Mouse (Mus musculus) hindbrain, embryonic 14.5 days (tissue): ENCODE measurements around the gene Fbxo41. TPM values are rescaled to one million over a fixed set of nuclear protein-coding genes. Genes with fewer than 3 reads are reported as not detected.

Experiments
- ATAC-seq: fragments of 200-750 bp; cut with Nextera tagmentation; 2 replicates; pipeline ENCODE4 v1.8.0; 2017; ENCODE audit warnings: moderate number of reproducible peaks, mild to moderate bottlenecking, moderate TSS enrichment, moderate library complexity; ENCODE audit not compliant: low FRiP score
- DNase-seq: peaks from one replicate; pipeline ENCODE4 v3.0.0-alpha.2; 2015; ENCODE audit warnings: low spot score
- H3K27ac ChIP-seq: fragments of 300-500 bp; sonication (generic); 2 replicates; pipeline ENCODE4 v1.5.1; 2014; ENCODE audit warnings: mild to moderate bottlenecking, moderate library complexity
- H3K27me3 ChIP-seq: fragments of 300-500 bp; sonication (generic); 2 replicates; pipeline ENCODE4 v1.6.1; 2014; ENCODE audit warnings: mild to moderate bottlenecking, low read length, mixed read lengths; ENCODE audit not compliant: control insufficient read depth, insufficient read depth
- H3K36me3 ChIP-seq: fragments of 300-500 bp; sonication (generic); replicated peaks from 2 replicates; pipeline ENCODE4 v1.6.1; 2014; ENCODE audit not compliant: control insufficient read depth, insufficient read depth
- H3K4me1 ChIP-seq: fragments of 300-500 bp; sonication (generic); replicated peaks from 2 replicates; pipeline ENCODE4 v1.6.1; 2014; ENCODE audit warnings: antibody characterized with exemption, low read length, mixed read lengths; ENCODE audit not compliant: control insufficient read depth, insufficient read depth
- H3K4me2 ChIP-seq: fragments of 300-500 bp; sonication (generic); replicated peaks from 2 replicates; pipeline ENCODE4 v1.6.1; 2014; ENCODE audit warnings: mild to moderate bottlenecking, moderate library complexity
- H3K4me3 ChIP-seq: fragments of 300-500 bp; sonication (generic); replicated peaks from 2 replicates; pipeline ENCODE4 v1.5.1; 2014; ENCODE audit warnings: mild to moderate bottlenecking, low read length
- H3K9ac ChIP-seq: fragments of 300-500 bp; sonication (generic); 2 replicates; pipeline ENCODE4 v1.6.1; 2014
- H3K9me3 ChIP-seq: fragments of 300-500 bp; sonication (generic); 2 replicates; pipeline ENCODE4 v1.6.1; 2016; ENCODE audit warnings: low read length; ENCODE audit not compliant: control insufficient read depth
- WGBS: fragments of 180-500 bp; shearing (Covaris S2); extraction: QIAGEN DNeasy Blood & Tissue Kit; methylation state at CpG from one replicate; pipeline ENCODE4 v1.1.7; 2014; 5-methylcytosine and 5-hydroxymethylcytosine counted together
- polyA plus RNA-seq: library from polyadenylated mRNA; unstranded; fragments of >200 nt; fragmentation: Nextera tagmentation; extraction: Ambion mirVana; gene quantifications from 2 replicates; pipeline ENCODE4 v1.2.1, GENCODE M21; 2014

The Fbxo41 gene
- polyA plus RNA-seq, 1 experiment from 2014 or later: 10.3 TPM

- no peaks in the 10 kb centered on the region for H3K4me1 ChIP-seq
- H3K4me3 ChIP-seq: no peak overlapping the region
- no peak for DNase-seq
- no peak overlapping the region for H3K27ac ChIP-seq
- peaks cover 75% of the 10 kb centered on the region for H3K36me3 ChIP-seq
- H3K9me3 ChIP-seq: no peaks in the 10 kb centered on the region
- H3K4me2 ChIP-seq: no peak overlapping the region
- WGBS: 95% methylated on average over 8 of the region's 8 CpGs
- no peak for ATAC-seq
- H3K27me3 ChIP-seq: no peaks in the 10 kb centered on the region
- no peak overlapping the region for H3K9ac ChIP-seq
These were observed 58.4 kb downstream of the Fbxo41 start for GRCm38 (mm10) chr6:85444266-85444965.

DNA sequence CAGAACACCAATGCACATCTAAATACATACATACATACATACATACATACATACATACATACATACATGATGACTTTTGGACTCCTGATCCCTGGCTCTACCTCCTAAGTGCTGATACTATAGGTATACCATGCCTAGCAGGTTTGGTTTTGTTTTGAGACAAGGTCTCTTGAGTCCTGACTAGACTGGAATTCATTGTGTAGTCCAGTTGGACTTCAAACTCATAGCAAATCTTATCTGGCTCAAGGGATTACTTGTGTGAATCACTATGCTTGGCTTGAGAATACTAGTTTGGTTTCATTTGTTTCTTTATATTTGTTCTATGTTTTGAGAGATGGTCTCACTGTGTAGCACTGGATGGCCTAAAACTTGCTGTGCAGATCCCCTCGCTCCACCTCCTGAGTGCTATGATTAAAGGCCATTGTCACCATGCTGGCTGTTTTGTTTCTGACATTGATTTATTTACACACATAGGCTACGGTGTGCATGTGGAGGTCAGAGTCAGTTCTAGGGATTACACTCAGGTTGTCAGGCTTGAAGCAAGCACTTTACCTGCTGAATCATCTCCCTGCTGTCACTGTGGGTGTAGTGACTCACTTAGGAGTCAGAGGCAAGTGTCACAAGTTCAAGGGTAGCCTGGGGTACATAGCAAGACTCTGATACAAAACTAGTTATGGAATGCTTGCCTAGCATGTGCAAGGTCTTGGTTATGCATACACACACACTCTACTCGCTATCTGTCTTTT, 59.1 kb downstream of the Fbxo41 start:
- ATAC-seq: no peak
- Histone ChIP-seq H3K27me3 (no peaks in the 10 kb centered on the region), H3K27ac (no peak overlapping the region), H3K36me3 (peaks cover 83% of the 10 kb centered on the region), H3K4me1 (no peaks in the 10 kb centered on the region), H3K9me3 (no peaks in the 10 kb centered on the region), H3K4me2 (no peak overlapping the region), H3K4me3 (no peak overlapping the region), H3K9ac (no peak overlapping the region)
- WGBS: 87% methylated on average over 3 of the region's 3 CpGs
- DNase-seq: no peak

DNA sequence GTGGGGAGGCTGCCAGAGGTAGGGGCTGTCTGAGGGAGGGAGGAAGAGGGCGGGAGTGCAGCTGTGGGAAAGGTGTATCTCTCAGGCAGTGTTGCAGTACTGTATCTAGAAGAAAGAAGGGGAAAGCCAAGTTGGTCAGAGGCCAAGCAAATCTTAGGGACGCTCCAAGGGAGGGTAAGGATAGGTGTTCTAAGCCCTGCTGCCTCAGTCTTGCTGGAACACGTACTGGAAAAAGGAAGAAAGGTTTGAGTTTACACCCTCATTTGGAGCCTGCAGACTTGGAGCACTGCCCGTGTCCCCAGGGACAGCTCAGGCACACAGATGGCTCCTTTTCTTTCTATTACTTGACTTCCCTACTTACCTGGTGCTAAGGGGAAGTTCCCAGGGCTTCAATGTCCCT, 61.7 kb downstream of the Fbxo41 start:
- DNase-seq: no peak
- no peak overlapping the region for H3K9ac ChIP-seq
- 94% methylated on average over 4 of the region's 4 CpGs for WGBS
- peaks cover 75% of the 10 kb centered on the region for H3K36me3 ChIP-seq
- ATAC-seq: no peak
- H3K4me3 ChIP-seq: no peak overlapping the region
- H3K4me2 ChIP-seq: no peak overlapping the region
- no peaks in the 10 kb centered on the region for H3K9me3 ChIP-seq
- H3K27me3 ChIP-seq: no peaks in the 10 kb centered on the region
- no peaks in the 10 kb centered on the region for H3K4me1 ChIP-seq
- no peak overlapping the region for H3K27ac ChIP-seq

- ATAC-seq (no peak), DNase-seq (no peak)
- Histone ChIP-seq H3K27me3 (no peaks in the 10 kb centered on the region), H3K4me1 (peaks cover 9% of the 10 kb centered on the region), H3K36me3 (peaks cover 35% of the 10 kb centered on the region), H3K9ac (no peak overlapping the region), H3K4me3 (no peak overlapping the region), H3K9me3 (no peaks in the 10 kb centered on the region), H3K27ac (no peak overlapping the region), H3K4me2 (no peak overlapping the region)
- WGBS: 91% methylated on average over 5 of the region's 6 CpGs
These were observed 66.2 kb downstream of the Fbxo41 start for GRCm38 (mm10) chr6:85436631-85437030.

GRCm38 (mm10) chr6:85436204-85436603, 66.6 kb downstream of the Fbxo41 start:
- WGBS: 96% methylated on average over 1 of the region's 1 CpGs
- Histone ChIP-seq H3K4me2 (no peak overlapping the region), H3K4me3 (no peak overlapping the region), H3K27me3 (no peaks in the 10 kb centered on the region), H3K27ac (no peak overlapping the region), H3K36me3 (peaks cover 31% of the 10 kb centered on the region), H3K4me1 (peaks cover 9% of the 10 kb centered on the region), H3K9me3 (no peaks in the 10 kb centered on the region), H3K9ac (no peak overlapping the region)
- DNase-seq: no peak
- no peak for ATAC-seq

- H3K4me2 ChIP-seq: no peak overlapping the region
- peaks cover 9% of the 10 kb centered on the region for H3K4me1 ChIP-seq
- no peak overlapping the region for H3K27ac ChIP-seq
- H3K27me3 ChIP-seq: no peaks in the 10 kb centered on the region
- H3K36me3 ChIP-seq: peaks cover 8% of the 10 kb centered on the region
- WGBS: 82% methylated on average over 5 of the region's 5 CpGs
- no peak overlapping the region for H3K4me3 ChIP-seq
- no peaks in the 10 kb centered on the region for H3K9me3 ChIP-seq
- no peak for DNase-seq
- no peak overlapping the region for H3K9ac ChIP-seq
- no peak for ATAC-seq
These were observed 68.9 kb downstream of the Fbxo41 start for GRCm38 (mm10) chr6:85433865-85434264.

GRCm38 (mm10) chr6:85431842-85432431, 70.9 kb downstream of the Fbxo41 start, which contains the start of gene Smyd5:
Gene Smyd5 (plus strand): TSS chr6:85431989.
- H3K27ac ChIP-seq: no peak within 1 kb of the TSS
- DNase-seq: peak; percentile 76
- H3K27me3 ChIP-seq: no peaks in the 10 kb centered on the region
- no peaks in the 10 kb centered on the region for H3K9me3 ChIP-seq
- peak within 1 kb of the TSS; percentile 72 for H3K9ac ChIP-seq
- H3K4me3 ChIP-seq: peak within 1 kb of the TSS; percentile 83
- peak; percentile 86 for ATAC-seq
- peaks cover 9% of the 10 kb centered on the region for H3K4me1 ChIP-seq
- no peaks in the 10 kb centered on the region for H3K36me3 ChIP-seq
- peak within 1 kb of the TSS; percentile 77 for H3K4me2 ChIP-seq
- WGBS: under 1% methylated on average over 39 of the region's 39 CpGs

- WGBS: 48% methylated on average over 8 of the region's 8 CpGs
- Histone ChIP-seq H3K27ac (no peak overlapping the region), H3K36me3 (no peaks in the 10 kb centered on the region), H3K9me3 (no peaks in the 10 kb centered on the region), H3K4me2 (peak overlapping the region; percentile 77), H3K4me1 (peaks cover 9% of the 10 kb centered on the region), H3K9ac (peak overlapping the region; percentile 72; the same call in 1 of the 2 replicates), H3K27me3 (no peaks in the 10 kb centered on the region), H3K4me3 (peak overlapping the region; percentile 83)
- ATAC-seq: no peak; the same call in 1 of the 2 replicates
- DNase-seq: no peak
These were observed 71.4 kb downstream of the Fbxo41 start for GRCm38 (mm10) chr6:85431274-85431841.

DNA sequence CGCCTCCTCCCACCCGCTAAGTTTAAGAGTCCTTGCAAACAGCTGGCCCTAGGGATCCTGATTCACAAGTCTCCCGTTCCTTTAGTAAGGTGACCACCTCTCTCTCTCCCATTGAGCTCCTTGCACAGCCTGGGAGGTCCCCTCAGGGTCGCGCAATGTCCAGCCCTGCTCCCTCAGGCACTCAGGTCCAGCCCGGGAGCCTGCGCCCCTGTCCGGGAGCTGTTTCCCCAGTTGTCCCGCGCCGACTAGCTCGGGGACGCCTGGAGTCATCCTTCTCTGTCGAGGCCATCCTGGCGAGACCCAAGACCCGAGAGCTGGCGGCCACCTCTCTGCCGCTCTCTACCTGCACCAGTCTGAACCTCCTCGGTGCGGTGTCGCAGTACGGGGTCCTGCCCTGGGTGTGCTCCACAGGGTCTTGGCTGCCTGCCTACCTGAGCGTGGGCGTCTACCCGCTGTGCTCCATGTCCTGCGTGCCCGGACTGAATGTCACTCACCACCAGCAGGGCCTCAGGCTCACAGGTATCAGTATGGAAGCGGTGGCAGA, 78.9 kb downstream of the Fbxo41 start, which contains the start of gene Noto:
TSS of gene Noto (plus strand) at position 51 of the 544 bp plus-strand sequence.
- no peak for ATAC-seq
- WGBS: 14% methylated on average over 28 of the region's 28 CpGs

More for the DNA sequence above, 78.9 kb downstream of the Fbxo41 start, which contains the start of gene Noto:
- H3K9me3 ChIP-seq: no peaks in the 10 kb centered on the region
- no peaks in the 10 kb centered on the region for H3K4me1 ChIP-seq
- H3K36me3 ChIP-seq: no peaks in the 10 kb centered on the region
- DNase-seq: no peak
- H3K27ac ChIP-seq: no peak within 1 kb of the TSS
- H3K27me3 ChIP-seq: peaks cover 10% of the 10 kb centered on the region
- H3K4me3 ChIP-seq: no peak within 1 kb of the TSS
- no peak within 1 kb of the TSS for H3K4me2 ChIP-seq
- no peak within 1 kb of the TSS for H3K9ac ChIP-seq
